Mouse (Mus musculus) kidney, adult 11 months (tissue): ENCODE measurements around the gene Brf1.

Experiments used
- DNase-seq: peaks from one replicate; pipeline ENCODE4 v3.0.0; 2022

The Brf1 gene

DNA sequence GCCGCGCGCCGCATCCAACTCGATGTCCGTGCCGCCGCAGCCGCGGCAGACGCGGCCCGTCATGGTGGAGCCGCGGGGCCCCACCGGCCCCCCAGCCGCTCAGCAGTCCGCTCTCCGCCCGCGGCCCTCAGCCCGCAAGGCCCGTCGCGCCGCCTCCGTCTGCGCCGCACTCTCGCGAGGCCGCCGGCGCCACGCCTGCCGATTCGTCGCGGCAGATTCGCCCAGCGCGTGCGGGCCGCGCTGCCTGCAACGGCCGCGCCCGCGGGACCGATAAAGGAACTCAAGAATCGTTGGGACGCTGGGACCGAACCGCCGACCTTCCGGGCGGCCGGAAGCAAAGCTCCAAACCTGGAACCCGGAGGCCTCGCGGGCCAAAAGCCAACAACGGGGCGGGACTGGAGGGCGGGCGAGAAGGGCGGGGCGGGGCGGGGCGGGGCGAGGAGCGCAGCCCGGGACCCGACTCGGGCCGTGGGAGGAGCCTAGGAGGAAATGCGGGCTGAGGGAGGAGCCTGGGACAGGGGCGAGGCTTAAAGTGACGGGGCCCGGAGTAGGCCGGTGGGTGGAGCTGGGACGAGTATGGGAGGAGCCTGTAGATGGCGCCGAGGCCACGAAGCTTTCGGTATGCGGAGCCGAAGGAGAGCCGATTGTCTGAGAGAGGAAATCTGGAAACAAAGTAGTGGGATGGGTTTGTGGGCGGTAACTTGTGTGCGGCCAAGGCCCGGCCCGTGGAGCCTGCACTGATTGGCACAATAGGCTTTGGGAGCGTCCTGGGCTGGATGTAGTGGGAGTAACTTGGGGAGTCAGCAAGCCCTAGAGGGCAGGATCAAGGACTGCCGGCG is at the start of gene Brf1:
Gene Brf1, minus strand, starts transcription at position 411 of the 839 bp plus-strand sequence.
- DNase-seq = peak; percentile 97

- DNase-seq = no peak
Measured at GRCm38 (mm10) chr12:113049836-113050235, 49.3 kb upstream of the Brf1 start.

DNA sequence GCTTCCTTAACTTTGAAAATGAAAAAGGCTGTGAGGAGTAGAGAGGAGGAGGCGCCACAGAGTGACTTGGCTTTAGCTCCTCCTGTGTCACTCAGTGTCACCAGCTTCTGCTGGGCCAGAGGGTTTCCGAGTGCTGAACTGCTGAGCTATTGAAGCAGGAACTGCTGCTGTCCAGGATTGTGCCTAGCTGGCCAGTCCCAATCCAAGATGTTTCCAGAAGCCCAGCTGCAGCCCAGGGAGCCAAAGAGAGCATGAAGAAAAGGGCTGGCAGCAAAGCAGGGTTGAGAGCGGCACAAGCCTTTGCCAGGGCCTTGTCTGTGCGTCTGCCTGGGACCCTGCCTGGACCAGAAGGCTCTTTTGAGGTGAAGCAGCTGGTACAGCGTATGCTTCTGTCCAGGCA is 47.6 kb upstream of the Brf1 start:
- DNase-seq = no peak

- DNase-seq = no peak
Measured at GRCm38 (mm10) chr12:113046861-113047260, 46.4 kb upstream of the Brf1 start.

GRCm38 (mm10) chr12:113044916-113045677 is 44.6 kb upstream of the Brf1 start:
- DNase-seq = peak; percentile 52

GRCm38 (mm10) chr12:113042543-113042942 is 42.0 kb upstream of the Brf1 start:
- DNase-seq = no peak

- peak; percentile 31 for DNase-seq
Measured at GRCm38 (mm10) chr12:113041481-113042439, 41.3 kb upstream of the Brf1 start.

- no peak for DNase-seq
Measured at GRCm38 (mm10) chr12:113038414-113038813, 37.9 kb upstream of the Brf1 start.

GRCm38 (mm10) chr12:113036996-113037395 is 36.5 kb upstream of the Brf1 start:
- no peak for DNase-seq

- no peak for DNase-seq
Measured at GRCm38 (mm10) chr12:113035093-113035492, 34.6 kb upstream of the Brf1 start.

DNA sequence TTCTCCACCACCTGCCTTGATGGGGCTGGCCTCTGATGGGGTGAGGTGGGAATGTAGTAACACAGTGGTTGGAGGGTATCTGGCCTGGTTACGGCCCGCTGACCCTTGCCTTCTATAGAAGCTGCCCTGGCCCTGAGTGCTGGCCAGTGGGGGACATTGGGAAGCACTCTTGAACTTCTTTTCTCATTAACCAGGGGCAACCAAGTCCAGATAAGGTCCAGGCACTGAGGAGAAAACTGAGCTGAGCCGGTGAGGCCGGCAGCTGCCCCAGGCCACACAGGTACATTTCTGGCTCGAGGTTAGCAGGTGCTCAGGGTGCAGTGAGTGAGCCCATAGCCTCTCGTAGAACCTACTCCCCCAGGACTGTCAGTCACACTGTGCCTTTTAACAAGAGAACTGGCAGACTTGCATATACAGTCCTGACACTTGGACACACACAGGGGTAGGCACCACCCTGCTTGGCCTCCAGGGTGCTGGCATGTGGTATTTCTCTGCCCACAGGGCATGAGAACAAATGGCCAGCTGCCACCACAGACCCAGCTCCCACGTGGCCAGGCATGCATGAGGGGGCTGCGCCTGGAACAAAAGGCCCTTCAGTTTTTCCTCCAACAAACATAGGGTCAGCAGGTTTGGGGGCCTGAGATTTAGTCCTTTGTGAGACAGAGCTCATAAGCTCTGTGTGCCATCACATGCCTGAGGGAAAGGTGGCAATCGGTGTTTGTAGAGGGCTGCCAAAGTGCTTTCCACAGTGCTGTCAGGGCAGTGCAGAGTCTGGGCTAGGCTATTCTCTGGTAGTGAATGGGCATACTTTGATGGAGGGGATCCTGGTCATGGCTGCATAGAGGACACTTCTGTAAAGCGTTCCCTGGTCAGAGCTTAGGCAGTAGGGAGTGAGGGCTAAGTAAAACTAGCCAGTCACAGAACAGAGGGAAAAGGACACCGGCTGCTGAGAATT is 32.1 kb upstream of the Brf1 start:
- peak; percentile 79 for DNase-seq

- no peak for DNase-seq
Measured at GRCm38 (mm10) chr12:113031441-113031840, 30.9 kb upstream of the Brf1 start.

DNA sequence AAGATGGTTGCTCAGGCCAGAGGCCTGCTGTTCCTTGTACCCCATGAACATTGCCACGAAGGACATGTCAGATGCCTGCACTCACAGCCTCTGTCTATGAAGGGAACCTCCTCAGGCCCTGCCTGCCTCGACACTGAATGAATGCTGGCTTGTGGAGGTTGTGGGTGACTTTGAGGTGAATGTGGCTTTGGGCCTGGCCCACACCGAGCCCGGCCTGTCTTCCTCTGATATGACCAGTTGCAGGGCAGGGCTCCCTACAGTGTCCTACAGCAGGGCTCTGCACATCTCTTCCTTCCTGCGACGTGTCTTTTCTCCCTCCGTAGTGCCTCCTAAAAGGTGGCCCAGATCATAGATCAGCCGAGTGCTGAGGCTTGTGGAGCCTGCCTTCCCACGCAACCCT is 30.5 kb upstream of the Brf1 start:
- DNase-seq = no peak

- no peak for DNase-seq
Measured at GRCm38 (mm10) chr12:113030046-113030445, 29.5 kb upstream of the Brf1 start.

DNA sequence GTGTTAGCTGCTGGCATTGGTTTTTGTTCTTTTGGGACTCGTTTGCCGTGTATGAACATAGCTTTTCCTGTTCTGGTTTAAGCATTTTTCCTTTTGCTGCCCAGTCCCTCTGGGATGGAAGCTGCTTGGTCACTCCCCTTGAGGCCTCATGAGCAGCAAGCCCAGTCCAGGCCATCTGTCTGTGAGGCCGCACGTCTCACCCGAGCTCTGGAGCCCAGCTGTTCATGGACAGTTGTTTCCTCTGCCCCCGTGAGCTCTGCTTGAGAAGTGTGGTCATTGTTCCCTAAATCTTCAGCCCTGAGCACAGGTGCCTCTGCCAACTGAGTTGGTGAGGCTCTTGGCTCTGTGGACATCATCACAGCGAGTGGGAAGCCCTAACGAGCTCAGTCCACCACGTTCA is 28.4 kb upstream of the Brf1 start:
- no peak for DNase-seq

DNA sequence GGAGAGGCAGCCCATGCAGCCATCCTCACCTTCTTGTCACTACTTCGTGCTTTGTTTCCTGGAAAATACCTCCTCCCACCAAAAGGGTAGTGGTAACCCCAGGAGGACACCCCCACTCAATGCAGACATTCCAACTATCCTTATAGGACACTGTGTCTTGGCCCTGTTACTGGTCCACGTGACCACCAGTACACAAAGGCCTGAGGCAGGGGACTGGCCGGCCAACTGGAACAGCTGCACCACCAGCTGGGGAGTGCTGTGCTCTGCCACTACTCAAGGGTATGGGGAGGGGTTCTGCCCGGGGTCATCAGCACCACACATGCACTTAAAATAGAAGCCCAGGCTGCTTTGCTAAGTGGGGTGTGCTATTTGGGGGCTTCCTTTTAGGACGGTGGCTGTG is 27.6 kb upstream of the Brf1 start:
- DNase-seq = no peak

DNA sequence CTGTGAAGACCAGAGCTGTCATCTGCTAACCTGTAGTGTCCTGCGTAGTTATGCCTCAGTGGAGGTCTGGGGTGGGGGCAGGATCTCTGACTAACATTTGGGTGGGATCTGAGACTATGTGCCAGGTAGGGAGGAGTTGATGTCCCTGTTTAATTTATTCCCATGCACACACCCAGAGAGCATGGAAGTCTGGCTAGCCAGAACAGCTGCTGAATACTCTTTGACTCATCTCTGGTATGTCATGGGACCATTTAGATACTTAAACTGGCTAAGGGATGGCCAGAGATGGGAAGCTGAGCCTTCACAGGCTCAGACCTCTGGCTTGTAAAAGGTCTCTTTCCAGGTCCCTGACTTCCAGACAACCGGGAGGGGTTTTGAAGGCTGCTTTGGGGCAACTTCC is 27.0 kb upstream of the Brf1 start:
- DNase-seq = no peak

GRCm38 (mm10) chr12:113026557-113026956 is 26.1 kb upstream of the Brf1 start:
- no peak for DNase-seq

DNA sequence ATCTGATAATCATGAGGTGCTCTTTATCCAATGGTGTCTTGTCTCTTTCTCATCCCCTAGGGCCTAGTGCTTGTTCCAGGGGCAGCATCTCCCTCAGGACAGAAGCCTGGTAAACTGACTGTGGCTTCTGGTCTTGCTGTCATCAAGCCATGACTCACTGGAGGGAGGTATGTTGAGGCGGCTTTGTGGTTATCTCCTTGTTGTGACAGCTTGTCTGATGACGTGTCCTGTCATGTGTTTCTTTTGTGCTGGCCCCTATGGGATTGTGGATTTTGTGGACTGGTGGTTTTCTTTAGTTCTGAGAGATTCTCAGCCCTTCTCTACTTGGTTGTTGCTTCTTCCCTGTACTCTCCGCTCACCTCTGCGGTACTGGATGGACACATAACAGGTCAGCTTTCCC is 22.6 kb upstream of the Brf1 start:
- DNase-seq = no peak

DNA sequence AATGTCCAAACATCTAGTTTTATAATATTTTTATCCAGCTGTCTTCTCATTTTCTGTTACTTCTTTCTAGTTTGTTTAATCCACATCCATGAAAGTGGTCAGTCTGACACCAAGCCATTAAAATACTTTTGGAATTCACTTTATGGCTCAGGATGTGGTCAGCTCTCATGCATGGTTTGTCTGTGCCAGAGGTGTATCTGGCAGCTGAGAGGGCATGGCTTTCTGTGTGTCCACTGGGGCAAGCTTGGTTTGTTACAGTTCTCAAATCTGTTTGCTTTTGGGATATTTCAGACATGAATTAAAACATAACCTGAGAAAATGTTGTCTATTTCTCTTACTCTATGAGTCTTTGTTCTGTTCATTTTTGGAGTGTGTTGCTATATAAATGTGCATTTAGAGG is 21.0 kb upstream of the Brf1 start:
- no peak for DNase-seq

- DNase-seq = no peak
Measured at GRCm38 (mm10) chr12:113018763-113019162, 18.3 kb upstream of the Brf1 start.
